Mouse (Mus musculus) B cell, adult 62 days (primary cell): ENCODE measurements around the gene Cps1. TPM values are rescaled to one million over a fixed set of nuclear protein-coding genes. Genes with fewer than 3 reads are reported as not detected.

ENCODE experiments used
- total RNA-seq: library from RNA; stranded (reverse); gene quantifications from 4 replicates; pipeline ENCODE4 v1.2.4, GENCODE M21; 2023

The Cps1 gene
- total RNA-seq = not detected in 4 replicates

DNA sequence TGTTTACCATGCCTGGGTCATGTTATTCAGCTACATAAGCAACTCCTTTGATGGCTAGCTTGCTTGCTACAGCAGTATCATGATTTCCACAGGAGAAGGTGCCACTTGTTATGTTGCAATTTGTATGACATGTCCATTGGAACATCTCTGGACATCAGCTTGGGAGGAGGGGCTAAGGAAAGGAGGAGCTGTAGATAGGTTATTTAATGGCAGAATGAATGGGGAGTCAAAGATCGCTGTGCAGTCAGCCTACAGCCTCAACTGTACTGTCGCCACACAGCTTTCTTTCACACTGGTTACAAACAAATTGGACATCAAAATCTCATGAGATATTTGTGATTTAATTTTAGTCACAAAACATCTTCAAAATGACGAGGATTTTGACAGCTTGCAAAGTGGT is at the start of gene Cps1:
Cps1 (plus strand) TSS at position 230 of the 400 bp plus-strand sequence.

Other genes with a start within 250 kb of the Cps1 start
- not detected in 4 replicates for gene Myl1, start 177.6 kb upstream of the Cps1 start, total RNA-seq
- 25.8 to 29.9 TPM (median 27.8 TPM) in 4 replicates for gene Lancl1, start 84.2 kb upstream of the Cps1 start, total RNA-seq